Comparison of ENCODE assay signal across 12 mouse cellular contexts in genomic region chr4:117253218-117254016, GRCm38 (mm10). TPM values are rescaled to one million over a fixed set of nuclear protein-coding genes. Genes with fewer than 3 reads are reported as not detected.
DNase-seq lines count a peak whose midpoint lies in the region; ATAC-seq and TF ChIP-seq lines count a peak whose summit lies in the region.
"Had no signal": no experiment of that assay in that cellular context is flagged by ENCODE, and none has a peak within 500 bp of the region (broad histone marks: within the 10 kb centered on the region; RNA-seq: fewer than 3 reads in every experiment).

No protein-coding gene starts in this region.

- POLR2A ChIA-PET in Patski (lab: Charles Lee) = interaction anchor here (0.6 kb wide), 1 partner anchor 76 kb away, joined by 3 read pairs; no protein-coding TSS in a partner anchor

- no peak for TF ChIP-seq CTCF in Patski (IDR thresholded peaks at IDR 0.05)

- no peak for ATAC-seq in heart, embryonic 15.5 days (replicated peaks; ENCODE audit: insufficient number of reproducible peaks, insufficient read depth, low FRiP score, low read depth)
- ATAC-seq in Patski = peak; percentile 40
- ATAC-seq: hindbrain, embryonic 16.5 days had no signal

- CTCF ChIA-PET in Patski (lab: Charles Lee) = interaction anchor here (1.0 kb wide), 1 partner anchor 13 kb away, joined by 3 read pairs; no protein-coding TSS in a partner anchor

- H3K27ac ChIP-seq in heart, embryonic 15.5 days = peak overlapping the region; percentile 86

- intact Hi-C loops in heart, postnatal 25 days (cut with DNase I) = no loop called here

- no peaks in the 10 kb centered on the region for H3K27me3 ChIP-seq in heart, embryonic 15.5 days
- H3K27me3 ChIP-seq in Patski = no peaks in the 10 kb centered on the region

- H3K9ac ChIP-seq in heart, embryonic 15.5 days = peak overlapping the region; percentile 68; the same call in 1 of the 2 replicates

- in situ Hi-C loops in Patski (cut with MboI; ENCODE audit: low pct_unique_long_range_greater_than_20kb) = no loop called here

- H3K36me3 ChIP-seq in heart, embryonic 15.5 days = no peaks in the 10 kb centered on the region
- H3K36me3 ChIP-seq: kidney, embryonic 15.5 days had no signal

- H3K4me3 ChIP-seq in heart, embryonic 15.5 days = peak overlapping the region; percentile 71

- H3K9me3 ChIP-seq in heart, embryonic 15.5 days (replicated peaks) = no peaks in the 10 kb centered on the region
- H3K9me3 ChIP-seq: kidney, embryonic 15.5 days had no signal

- DNase-seq in heart, postnatal 25 days (ENCODE audit: low spot score) = no peak
- DNase-seq in A20 (ENCODE audit: low read depth, low spot score) (peak; percentile 35), Patski (ENCODE audit: low read depth, low spot score) (no peak)
- DNase-seq in gonadal fat pad, adult 2 months (ENCODE audit: low read depth) = peak; percentile 49
- no peak for DNase-seq in natural killer cell, adult 2 months (ENCODE audit: low spot score in 2 of 2)
- no peak for DNase-seq in spleen, adult 18-20 months
- no peak for DNase-seq in left cerebral cortex, adult 18-20 months (ENCODE audit: low spot score in 2 of 2)
- DNase-seq: gastrocnemius, postnatal 14 days; left cerebral cortex, postnatal 4 days had no signal

- H3K4me2 ChIP-seq in heart, embryonic 15.5 days = peak overlapping the region; percentile 68

- 43% methylated on average over 12 of the region's 12 CpGs for WGBS in heart, embryonic 15.5 days

- peaks cover 32% of the 10 kb centered on the region for H3K4me1 ChIP-seq in heart, embryonic 15.5 days (replicated peaks)

RNA-seq across cellular contexts. Expression of gene Armh1, which starts 1.5 kb away (rescaled TPM):
- polyA plus RNA-seq in heart, embryonic 15.5 days (2015; fragmentation: Nextera tagmentation; extraction: Ambion mirVana) = 0.64 and 0.86 TPM in 2 replicates
- total RNA-seq in heart, postnatal 25 days (2021) = not detected
- polyA plus RNA-seq in Patski (2021) = 0.05 TPM
- polyA plus RNA-seq in gonadal fat pad, adult 2 months (2012; rRNA removed) = 1.2 and 1.5 TPM in 2 replicates
- under 1 TPM; 0.26 to 0.40 TPM for total RNA-seq in left cerebral cortex, adult 18-20 months (2021)
- total RNA-seq: gastrocnemius, postnatal 14 days had no signal

RNA-seq across cellular contexts. Expression of gene Tmem53, which starts 1.7 kb away (rescaled TPM):
- 31.1 and 34.5 TPM in 2 replicates for polyA plus RNA-seq in heart, embryonic 15.5 days (2015; fragmentation: Nextera tagmentation; extraction: Ambion mirVana)
- total RNA-seq in heart, postnatal 25 days (2021) = 10 to 100 TPM; 23.8 to 30.3 TPM
- 10.7 TPM for polyA plus RNA-seq in Patski (2021)
- 61.2 and 62.0 TPM in 2 replicates for polyA plus RNA-seq in gonadal fat pad, adult 2 months (2012; rRNA removed)
- total RNA-seq in left cerebral cortex, adult 18-20 months (2021) = 1 to 10 TPM; 4.1 to 4.3 TPM

Comparison
In these comparisons a context has a peak if more than half of its experiments do, and no peak if none do; other contexts are left out.
1. DNase-seq: peak in A20 (single experiment) and gonadal fat pad, adult 2 months (single experiment); none in heart, postnatal 25 days (single experiment), Patski (single experiment), natural killer cell, adult 2 months (0 of 2), spleen, adult 18-20 months (0 of 2) and left cerebral cortex, adult 18-20 months (0 of 2).